Mouse (Mus musculus): ENCODE measurements around the gene Rspry1. TPM values are rescaled to one million over a fixed set of nuclear protein-coding genes. Genes with fewer than 3 reads are reported as not detected.

Gene Rspry1
- polyA plus RNA-seq, 1 experiment = 11.5 TPM

- H3K36me3 ChIP-seq (ENCODE audit: control insufficient read depth, insufficient read depth, low read length) = no peaks in the 10 kb centered on the region
- peaks cover 11% of the 10 kb centered on the region for H3K4me1 ChIP-seq (ENCODE audit: control insufficient read depth, insufficient read depth, low read length)
- no peak for TF ChIP-seq CTCF (conservative IDR thresholded peaks at IDR 0.05; ENCODE audit: insufficient read depth, insufficient read length, low read depth, low read length)
- no peak for TF ChIP-seq POLR2A (IDR thresholded peaks at IDR 0.05; ENCODE audit: low read depth, low read length)
- WGBS = 65% methylated on average over 10 of the region's 10 CpGs
- DNase-seq = no peak
- H3K27me3 ChIP-seq (replicated peaks; ENCODE audit: control insufficient read depth, insufficient read depth, low read length) = no peaks in the 10 kb centered on the region
- no peak overlapping the region for H3K4me3 ChIP-seq (ENCODE audit: insufficient read depth, low read depth, low read length)
- peak overlapping the region; percentile 36 for H3K27ac ChIP-seq (ENCODE audit: insufficient read depth, low read depth, low read length)
Measured at GRCm38 (mm10) chr8:94705581-94706245, 104.0 kb downstream of the Rspry1 start.

GRCm38 (mm10) chr8:94706732-94707395, 105.1 kb downstream of the Rspry1 start:
- no peaks in the 10 kb centered on the region for H3K27me3 ChIP-seq (replicated peaks; ENCODE audit: control insufficient read depth, insufficient read depth, low read length)
- peak; percentile 76 for DNase-seq
- WGBS = 52% methylated on average over 9 of the region's 9 CpGs
- no peak overlapping the region for H3K4me3 ChIP-seq (ENCODE audit: insufficient read depth, low read depth, low read length)
- TF ChIP-seq POLR2A (IDR thresholded peaks at IDR 0.05; ENCODE audit: low read depth, low read length) (no peak), CTCF (conservative IDR thresholded peaks at IDR 0.05; ENCODE audit: insufficient read depth, insufficient read length, low read depth, low read length) (no peak)
- H3K27ac ChIP-seq (ENCODE audit: insufficient read depth, low read depth, low read length) = peak overlapping the region; percentile 42
- peaks cover 13% of the 10 kb centered on the region for H3K4me1 ChIP-seq (ENCODE audit: control insufficient read depth, insufficient read depth, low read length)
- H3K36me3 ChIP-seq (ENCODE audit: control insufficient read depth, insufficient read depth, low read length) = no peaks in the 10 kb centered on the region

Other genes with a start within 250 kb of the Rspry1 start
- gene Herpud1, start 215.5 kb upstream of the Rspry1 start, polyA plus RNA-seq (2012; rRNA removed) = 417 and 537 TPM in 2 replicates
- 4.0 and 6.6 TPM in 2 replicates for gene Nlrc5, start 167.6 kb upstream of the Rspry1 start, polyA plus RNA-seq (2012; rRNA removed)
- gene Cpne2, start 68.9 kb upstream of the Rspry1 start, polyA plus RNA-seq (2012; rRNA removed) = 28.9 and 31.5 TPM in 2 replicates
- 18.2 and 20.9 TPM in 2 replicates for gene Fam192a, start 60 bp downstream of the Rspry1 start, polyA plus RNA-seq (2012; rRNA removed)
- gene Arl2bp, start 64.7 kb downstream of the Rspry1 start, polyA plus RNA-seq (2012; rRNA removed) = 76.2 and 77.2 TPM in 2 replicates
- 160 and 166 TPM in 2 replicates for gene Pllp, start 94.3 kb downstream of the Rspry1 start, polyA plus RNA-seq (2012; rRNA removed)
- 0.87 and 3.7 TPM in 2 replicates for gene Ccl22, start 143.7 kb downstream of the Rspry1 start, polyA plus RNA-seq (2012; rRNA removed)
- gene Cx3cl1, start 170.1 kb downstream of the Rspry1 start, polyA plus RNA-seq (2012; rRNA removed) = 148 and 169 TPM in 2 replicates
- 0.64 and 1.0 TPM in 2 replicates for gene Ccl17, start 208.5 kb downstream of the Rspry1 start, polyA plus RNA-seq (2012; rRNA removed)
- 378 and 521 TPM in 2 replicates for gene Coq9, start 236.4 kb downstream of the Rspry1 start, polyA plus RNA-seq (2012; rRNA removed)
- gene Ciapin1, start 236.4 kb downstream of the Rspry1 start, polyA plus RNA-seq (2012; rRNA removed) = 55.8 and 71.2 TPM in 2 replicates